Mouse (Mus musculus) erythroblast, embryonic 14.5 days (primary cell): ENCODE results near the gene Cacna2d3.

Source experiments
- GATA1 ChIP-seq: IDR thresholded peaks from 2 replicates; pipeline ENCODE4 v1.6.1; 2012; ENCODE audit warnings: low read length, inconsistent platforms, mixed read lengths
- TAL1 ChIP-seq: IDR thresholded peaks from 3 replicates; pipeline ENCODE4 v1.6.1; 2012; ENCODE audit warnings: low read length, inconsistent platforms, mixed read lengths

GRCm38 (mm10) chr14:29243516-29243915, 478.1 kb downstream of the Cacna2d3 start:
- TF ChIP-seq TAL1: no peak
- no peak for TF ChIP-seq GATA1
